ENCODE assay signal across 19 mouse cellular contexts in the genomic region with DNA sequence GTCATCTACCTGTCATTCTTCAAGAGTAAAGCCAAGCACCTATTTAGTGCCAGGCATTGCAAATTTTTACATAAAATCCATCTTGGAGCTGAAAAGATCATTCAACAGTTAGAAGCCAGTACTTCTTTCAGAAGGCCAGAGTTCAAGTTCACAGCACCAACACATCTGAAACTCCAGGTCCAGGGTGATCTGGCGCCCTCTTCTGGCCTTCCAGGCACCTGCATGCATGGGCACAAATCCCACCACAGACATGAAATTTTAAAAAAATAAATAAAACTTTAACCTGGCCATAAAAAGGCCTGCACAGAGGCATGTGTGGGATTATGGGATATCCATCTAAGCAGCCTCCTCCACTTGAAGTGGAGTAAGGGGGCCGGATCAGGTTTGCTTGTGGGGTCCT.
DNase-seq lines count a peak whose midpoint lies in the region; ATAC-seq and TF ChIP-seq lines count a peak whose summit lies in the region.
"Had no signal": no experiment of that assay in that cellular context is flagged by ENCODE, and none has a peak within 500 bp of the region (broad histone marks: within the 10 kb centered on the region; RNA-seq: fewer than 3 reads in every experiment).

No protein-coding gene starts in this region.

- no peak overlapping the region for H3K4me2 ChIP-seq in liver, postnatal 0 days (ENCODE audit: low read depth, low read length)
- H3K4me2 ChIP-seq in liver, embryonic 12.5 days: no peak overlapping the region
- H3K4me2 ChIP-seq: neural tube, embryonic 12.5 days had no signal

- H3K9me3 ChIP-seq in liver, postnatal 0 days (ENCODE audit: low read length): no peaks in the 10 kb centered on the region
- no peaks in the 10 kb centered on the region for H3K9me3 ChIP-seq in liver, embryonic 12.5 days (replicated peaks)
- H3K9me3 ChIP-seq: limb, embryonic 12.5 days; neural tube, embryonic 12.5 days had no signal

- TF ChIP-seq POLR2A in bone marrow, adult 2 months (IDR thresholded peaks at IDR 0.05; ENCODE audit: borderline replicate concordance, control insufficient read depth, low read depth, low read length): no peak

- TF ChIP-seq CTCF in gastrocnemius, adult 2 months (IDR thresholded peaks at IDR 0.05): peak; percentile 33; the same call in 1 of the 2 replicates
- TF ChIP-seq CTCF in liver, postnatal 0 days (IDR thresholded peaks at IDR 0.05; ENCODE audit: low read depth): peak; percentile 46
- peak; percentile 59 for TF ChIP-seq CTCF in bone marrow, adult 2 months (IDR thresholded peaks at IDR 0.05; ENCODE audit: control insufficient read depth, insufficient read depth, low read length)

- no peak overlapping the region for H3K27ac ChIP-seq in gastrocnemius, adult 2 months
- no peak overlapping the region for H3K27ac ChIP-seq in liver, postnatal 0 days (ENCODE audit: low read depth)
- H3K27ac ChIP-seq in liver, embryonic 12.5 days: no peak overlapping the region
- H3K27ac ChIP-seq in bone marrow, adult 2 months (ENCODE audit: control insufficient read depth, insufficient read depth, low read depth, low read length, poor library complexity): no peak overlapping the region
- H3K27ac ChIP-seq: limb, embryonic 12.5 days; neural tube, embryonic 12.5 days had no signal

- peaks cover 3% of the 10 kb centered on the region; the same call in 1 of the 2 replicates for H3K27me3 ChIP-seq in liver, postnatal 0 days (ENCODE audit: insufficient read depth, low read length)
- H3K27me3 ChIP-seq in liver, embryonic 12.5 days (replicated peaks): peaks cover 28% of the 10 kb centered on the region

- ATAC-seq in liver, postnatal 0 days: no peak
- no peak for ATAC-seq in liver, embryonic 12.5 days
- ATAC-seq: inflammation-experienced regulatory T-cells, adult 6 months had no signal

- DNase-seq in gastrocnemius, adult 2 months: no peak
- DNase-seq in gastrocnemius, postnatal 14 days: no peak
- DNase-seq in liver, postnatal 0 days: no peak
- DNase-seq in B cell, adult 2 months: peak; percentile 56 to 57
- DNase-seq in left cerebral cortex, adult 8-10 months (ENCODE audit: low spot score in 2 of 2): no peak
- no peak for DNase-seq in heart, postnatal 25 days (ENCODE audit: low spot score)
- DNase-seq: adrenal gland, postnatal 36 days; cerebellum, adult 11-12 months; heart, postnatal 10 days; kidney, postnatal 4 days; midbrain, embryonic 14.5 days; retina, postnatal 1 day; spleen, adult 18-20 months had no signal

- no peak overlapping the region for H3K4me3 ChIP-seq in gastrocnemius, adult 2 months
- H3K4me3 ChIP-seq in liver, postnatal 0 days (ENCODE audit: low read depth, low read length): no peak overlapping the region
- H3K4me3 ChIP-seq in liver, embryonic 12.5 days: no peak overlapping the region
- no peak overlapping the region for H3K4me3 ChIP-seq in bone marrow, adult 2 months (replicated peaks; ENCODE audit: control insufficient read depth, low read depth, low read length)
- H3K4me3 ChIP-seq: erythroblast, embryonic 14.5 days; limb, embryonic 12.5 days; neural tube, embryonic 12.5 days had no signal

- WGBS in liver, postnatal 0 days (ENCODE audit: insufficient replicate concordance): 44% methylated on average over 2 of the region's 2 CpGs
- 27% methylated on average over 2 of the region's 2 CpGs for WGBS in liver, embryonic 12.5 days (ENCODE audit: insufficient replicate concordance)
- WGBS in bone marrow, adult 2 months: 46% methylated on average over 2 of the region's 2 CpGs

- no peak for TF ChIP-seq EP300 in liver, postnatal 0 days (IDR thresholded peaks at IDR 0.05; ENCODE audit: low read depth)

- intact Hi-C loops in gastrocnemius, adult 2 months (cut with DNase I): no loop called here
- intact Hi-C loops in gastrocnemius, postnatal 14 days (cut with DNase I; ENCODE audit: low total_unique reads): loop anchor here (10.0 kb wide), 1 partner anchor 385 kb away; no protein-coding TSS in a partner anchor
- intact Hi-C loops in heart, postnatal 25 days (cut with DNase I): loop anchor here (5.0 kb wide), 1 partner anchor 382 kb away; no protein-coding TSS in a partner anchor

- no peaks in the 10 kb centered on the region for H3K36me3 ChIP-seq in liver, postnatal 0 days (replicated peaks; ENCODE audit: insufficient read depth, low read length)
- no peaks in the 10 kb centered on the region for H3K36me3 ChIP-seq in liver, embryonic 12.5 days
- H3K36me3 ChIP-seq: limb, embryonic 12.5 days; neural tube, embryonic 12.5 days had no signal

- H3K9ac ChIP-seq in liver, postnatal 0 days (replicated peaks): no peak overlapping the region
- H3K9ac ChIP-seq in liver, embryonic 12.5 days: no peak overlapping the region
- H3K9ac ChIP-seq: limb, embryonic 12.5 days; neural tube, embryonic 12.5 days had no signal

- H3K4me1 ChIP-seq in liver, postnatal 0 days (ENCODE audit: insufficient read depth): no peaks in the 10 kb centered on the region
- no peaks in the 10 kb centered on the region for H3K4me1 ChIP-seq in liver, embryonic 12.5 days
- H3K4me1 ChIP-seq in bone marrow, adult 2 months (ENCODE audit: control insufficient read depth, insufficient read depth, low read length): no peaks in the 10 kb centered on the region

Comparison
In these comparisons a context has a peak if more than half of its experiments do, and no peak if none do; other contexts are left out.
1. DNase-seq: peak in B cell, adult 2 months (2 of 2); none in gastrocnemius, adult 2 months (single experiment), gastrocnemius, postnatal 14 days (single experiment), liver, postnatal 0 days (single experiment), left cerebral cortex, adult 8-10 months (0 of 2) and heart, postnatal 25 days (single experiment).
2. Peak in every context shown above with its lines, with median percentiles within 50 percentile points of each other: CTCF ChIP-seq.